Mouse (Mus musculus) G1E (cell line): ENCODE data around the gene Pcp4.

Experiments
- CTCF ChIP-seq: IDR thresholded peaks from 2 replicates; pipeline ENCODE4 v1.5.1; 2012; ENCODE audit warnings: low read depth, low read length, inconsistent platforms, mixed read lengths
- GATA1 ChIP-seq: IDR thresholded peaks from 2 replicates; pipeline ENCODE4 v1.6.1; 2012; ENCODE audit warnings: borderline replicate concordance, low read length, inconsistent platforms, mixed read lengths
- POLR2AphosphoS5 ChIP-seq: IDR thresholded peaks from 2 replicates; pipeline ENCODE4 v1.6.1; 2012; ENCODE audit warnings: low read depth, low read length, inconsistent platforms; ENCODE audit not compliant: insufficient replicate concordance

DNA sequence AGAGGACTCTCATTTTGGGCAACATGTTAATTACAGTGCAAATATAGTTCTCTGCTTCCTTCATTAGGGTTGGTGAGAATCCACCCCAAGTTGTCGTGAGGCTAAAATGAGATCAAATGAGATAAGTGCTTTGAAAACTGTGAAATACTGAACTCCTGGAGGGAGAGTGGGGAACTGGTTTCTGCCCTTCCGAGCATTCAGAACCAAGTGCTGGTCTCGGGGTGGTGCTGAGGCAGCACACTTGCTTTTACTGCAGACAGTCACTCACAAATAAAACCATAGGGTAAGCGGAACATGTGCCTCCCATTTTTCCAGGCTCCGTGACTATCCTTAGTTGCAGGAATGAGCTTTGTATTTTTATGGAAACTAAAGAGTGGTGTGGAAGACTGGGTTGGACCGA, 26.7 kb downstream of the Pcp4 start:
- TF ChIP-seq CTCF (no peak), GATA1 (no peak), POLR2AphosphoS5 (no peak)
